30 mouse cellular contexts compared by ENCODE assay signal in the genomic region with DNA sequence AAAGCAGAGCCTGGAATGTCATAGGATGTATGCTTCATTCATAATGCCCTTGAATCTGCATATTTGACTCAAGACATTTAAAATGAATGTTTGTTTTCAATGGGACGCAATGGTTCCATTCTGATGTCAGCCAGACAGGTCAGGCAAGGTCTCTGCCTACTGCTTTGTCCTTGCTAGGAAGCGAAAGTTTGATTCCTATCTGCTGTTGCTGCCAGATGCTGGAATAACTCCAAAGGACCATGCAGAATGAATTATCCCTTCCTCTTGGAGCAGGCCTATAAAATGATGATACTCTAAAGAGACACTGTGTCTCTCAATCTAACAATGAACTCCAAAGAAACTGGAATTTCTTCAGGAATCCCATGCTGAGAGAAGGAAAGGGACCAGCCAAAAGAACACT. TPM values are rescaled to one million over a fixed set of nuclear protein-coding genes. Genes with fewer than 3 reads are reported as not detected.
DNase-seq lines count a peak whose midpoint lies in the region; ATAC-seq and TF ChIP-seq lines count a peak whose summit lies in the region.
"Had no signal": no experiment of that assay in that cellular context is flagged by ENCODE, and none has a peak within 500 bp of the region (broad histone marks: within the 10 kb centered on the region; RNA-seq: fewer than 3 reads in every experiment).

No protein-coding gene starts in this region.

- no peak for TF ChIP-seq CTCF in lung, adult 2 months (IDR thresholded peaks at IDR 0.05; ENCODE audit: insufficient read depth, low read length)

- ATAC-seq in kidney, embryonic 16.5 days (ENCODE audit: low FRiP score, low TSS enrichment) = no peak
- ATAC-seq: activated CD4-positive, CD25-positive, alpha-beta regulatory T cell, adult 4 months; hindbrain, embryonic 16.5 days; intestine, embryonic 16.5 days; liver, embryonic 12.5 days had no signal

- WGBS in kidney, embryonic 16.5 days = 77% methylated on average over 2 of the region's 2 CpGs
- 47% methylated on average over 2 of the region's 2 CpGs for WGBS in lung, adult 2 months

- no peak for TF ChIP-seq POLR2A in lung, adult 2 months (IDR thresholded peaks at IDR 0.05; ENCODE audit: borderline replicate concordance, extremely low read depth, low read depth, low read length)

- no peaks in the 10 kb centered on the region for H3K27me3 ChIP-seq in kidney, embryonic 16.5 days (ENCODE audit: insufficient read depth, low read length)
- H3K27me3 ChIP-seq: CH12.LX; embryonic facial prominence, embryonic 13.5 days; forebrain, embryonic 12.5 days; limb, embryonic 13.5 days; liver, embryonic 12.5 days had no signal

- H3K4me1 ChIP-seq in kidney, embryonic 16.5 days (ENCODE audit: insufficient read depth, low read length) = no peaks in the 10 kb centered on the region
- H3K4me1 ChIP-seq in lung, adult 2 months (ENCODE audit: control insufficient read depth, insufficient read depth, low read length) = peaks cover 5% of the 10 kb centered on the region
- H3K4me1 ChIP-seq: embryonic facial prominence, embryonic 13.5 days; forebrain, embryonic 12.5 days; heart, embryonic 10.5 days; limb, embryonic 13.5 days; liver, embryonic 12.5 days had no signal

- H3K27ac ChIP-seq in kidney, embryonic 16.5 days (ENCODE audit: low read length) = no peak overlapping the region
- H3K27ac ChIP-seq: embryonic facial prominence, embryonic 13.5 days; forebrain, embryonic 12.5 days; heart, embryonic 10.5 days; layer of hippocampus, adult 2 months; limb, embryonic 13.5 days; liver, embryonic 12.5 days; stomach, postnatal 0 days had no signal

- no peak overlapping the region for H3K4me3 ChIP-seq in kidney, embryonic 16.5 days (ENCODE audit: low read length)
- no peak overlapping the region for H3K4me3 ChIP-seq in lung, adult 2 months (replicated peaks; ENCODE audit: extremely low read depth, low read depth, low read length)
- H3K4me3 ChIP-seq: embryonic facial prominence, embryonic 13.5 days; erythroblast, embryonic 14.5 days; forebrain, embryonic 12.5 days; heart, embryonic 10.5 days; layer of hippocampus, adult 2 months; limb, embryonic 13.5 days; liver, embryonic 12.5 days had no signal

- H3K4me2 ChIP-seq in kidney, embryonic 16.5 days (replicated peaks; ENCODE audit: low read depth, low read length) = no peak overlapping the region
- H3K4me2 ChIP-seq: embryonic facial prominence, embryonic 13.5 days; forebrain, embryonic 12.5 days; limb, embryonic 13.5 days; liver, embryonic 12.5 days; midbrain, embryonic 11.5 days had no signal

- DNase-seq in kidney, adult 11 months = peak; percentile 11
- peak; percentile 28 for DNase-seq in lung, postnatal 14 days
- no peak for DNase-seq in lung, adult 2 months
- peak; percentile 55 for DNase-seq in adrenal gland, postnatal 10 days
- DNase-seq in kidney, postnatal 36 days = peak; percentile 42 to 47
- DNase-seq in layer of hippocampus, adult 11-12 months (ENCODE audit: low spot score) = no peak
- DNase-seq: B cell, adult 2 months; cerebellum, adult 8-10 months; cerebellum, postnatal 36 days; embryo, embryonic 11 days; right cerebral cortex, postnatal 14 days; thymus, adult 2 months; thymus, postnatal 4 days had no signal

- peaks cover 13% of the 10 kb centered on the region; the same call in 1 of the 2 replicates for H3K9me3 ChIP-seq in kidney, embryonic 16.5 days (ENCODE audit: low read length)

- no peaks in the 10 kb centered on the region for H3K36me3 ChIP-seq in kidney, embryonic 16.5 days (ENCODE audit: insufficient read depth, low read length)
- H3K36me3 ChIP-seq: embryonic facial prominence, embryonic 13.5 days; forebrain, embryonic 12.5 days; G1E; heart, embryonic 10.5 days; limb, embryonic 13.5 days; liver, embryonic 12.5 days had no signal

- no peak overlapping the region for H3K9ac ChIP-seq in kidney, embryonic 16.5 days (replicated peaks; ENCODE audit: low read length)
- H3K9ac ChIP-seq: embryonic facial prominence, embryonic 13.5 days; forebrain, embryonic 12.5 days; limb, embryonic 13.5 days; liver, embryonic 12.5 days had no signal

RNA-seq across cellular contexts. Expression of gene Gna14, which starts 10.0 kb away (rescaled TPM):
- 14.0 and 14.2 TPM in 2 replicates for polyA plus RNA-seq in kidney, embryonic 16.5 days (2015; fragmentation: Nextera tagmentation; extraction: Ambion mirVana)
- 15.2 and 16.5 TPM in 2 replicates for polyA plus RNA-seq in lung, adult 2 months (2012; rRNA removed)
- total RNA-seq in adrenal gland, postnatal 10 days (2021) = 10 to 100 TPM; 17.6 to 29.1 TPM
- total RNA-seq: G1E; monocyte, adult 5-6 weeks; neutrophil, adult 5-6 weeks had no signal
- polyA plus RNA-seq: erythroblast, embryonic 14.5 days; G1E had no signal

Comparison
In these comparisons a context has a peak if more than half of its experiments do, and no peak if none do; other contexts are left out.
1. DNase-seq: peak in kidney, adult 11 months (single experiment), lung, postnatal 14 days (single experiment), adrenal gland, postnatal 10 days (single experiment) and kidney, postnatal 36 days (2 of 2); none in lung, adult 2 months (single experiment) and layer of hippocampus, adult 11-12 months (single experiment).